Mouse (Mus musculus) liver, embryonic 14.5 days (tissue): ENCODE results near the gene Shf.

Experiments used
- CTCF ChIP-seq: IDR thresholded peaks from 2 replicates; pipeline ENCODE4 v1.5.1; 2016; ENCODE audit warnings: antibody characterized with exemption, low read depth, control low read depth
- EP300 ChIP-seq: IDR thresholded peaks from 2 replicates; pipeline ENCODE4 v1.6.1; 2016; ENCODE audit warnings: antibody characterized with exemption, low read depth

DNA sequence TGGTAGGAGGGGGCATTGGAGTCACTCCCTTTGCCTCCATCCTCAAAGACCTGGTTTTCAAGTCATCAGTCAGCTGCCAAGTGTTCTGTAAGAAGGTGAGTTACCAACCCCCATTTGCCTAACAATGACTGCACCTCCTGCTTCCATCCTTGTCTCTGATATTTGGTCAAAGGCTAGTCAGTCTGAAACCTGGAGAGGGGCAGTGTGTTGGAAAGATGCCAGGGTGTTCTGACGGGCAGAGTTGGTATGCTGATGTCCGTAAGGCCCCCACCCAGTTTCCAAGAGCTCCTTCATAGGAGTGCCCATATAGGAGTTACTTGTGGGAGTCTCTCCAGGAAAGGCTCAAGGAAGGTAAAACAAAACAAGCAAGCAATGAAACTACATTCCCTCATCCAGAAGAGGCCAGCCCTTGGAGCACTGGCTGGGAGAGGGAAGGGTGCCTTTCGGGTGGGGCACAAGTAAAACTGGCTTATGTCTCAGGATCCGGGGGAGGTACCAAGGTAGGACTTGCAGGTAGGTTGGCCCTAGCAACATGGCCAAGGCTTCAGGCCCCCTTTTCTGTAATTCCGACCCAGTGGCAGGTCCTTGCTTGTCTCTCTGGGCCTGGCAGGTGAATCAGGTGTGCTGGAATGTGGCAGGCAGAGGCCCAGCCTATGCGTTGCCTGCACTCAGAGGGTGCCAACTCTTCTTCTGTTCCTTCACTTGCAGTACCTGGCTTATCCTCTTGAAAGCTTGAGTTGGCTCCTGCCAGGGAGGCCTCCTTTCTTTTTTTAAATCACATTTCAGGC lies 23.7 kb downstream of the Shf start:
- TF ChIP-seq CTCF (no peak), EP300 (no peak)
